Mouse (Mus musculus) testis, adult 2 months (tissue): ENCODE results near the gene Rtl8b.
"Not testable (repeated sequence)": the region's sequence is repeated elsewhere in the genome, so short reads cannot be mapped to it uniquely, and the experiment has no call there.

ENCODE experiments used
- CTCF ChIP-seq: fragments of 200-500 bp; IDR thresholded peaks from 2 replicates; pipeline ENCODE4 v1.5.1; 2012; ENCODE audit warnings: low read depth, mild to moderate bottlenecking, inconsistent platforms, low read length, moderate library complexity; ENCODE audit not compliant: control insufficient read depth, insufficient read depth, insufficient replicate concordance
- POLR2A ChIP-seq: fragments of 200-500 bp; IDR thresholded peaks from 2 replicates; pipeline ENCODE4 v1.6.1; 2012; ENCODE audit warnings: low read depth, mild to moderate bottlenecking, inconsistent platforms, low read length, moderate library complexity; ENCODE audit not compliant: control insufficient read depth

GRCm38 (mm10) chrX:53652917-53653316 lies 17.3 kb downstream of the Rtl8b start:
- not testable (repeated sequence) for TF ChIP-seq CTCF, POLR2A
